Mouse (Mus musculus) embryonic facial prominence, embryonic 11.5 days (tissue): ENCODE data around the gene Nfasc. TPM values are rescaled to one million over a fixed set of nuclear protein-coding genes. Genes with fewer than 3 reads are reported as not detected.

Experiments used
- ATAC-seq: fragments of 200-750 bp; cut with Nextera tagmentation; replicated peaks from 2 replicates; pipeline ENCODE4 v1.8.0; 2017; ENCODE audit warnings: low read depth; ENCODE audit not compliant: insufficient number of reproducible peaks, low FRiP score, low TSS enrichment
- DNase-seq: peaks from one replicate; pipeline ENCODE4 v3.0.0-alpha.2; 2015; ENCODE audit warnings: low spot score
- H3K27ac ChIP-seq: fragments of 300-500 bp; sonication (generic); replicated peaks from 2 replicates; pipeline ENCODE4 v1.5.1; 2014; ENCODE audit warnings: mild to moderate bottlenecking, low read depth, low read length, control low read depth
- H3K27me3 ChIP-seq: fragments of 300-500 bp; sonication (generic); 2 replicates; pipeline ENCODE4 v1.6.1; 2014; ENCODE audit warnings: mild to moderate bottlenecking, low read length, moderate library complexity, mixed read lengths; ENCODE audit not compliant: control insufficient read depth, insufficient read depth
- H3K36me3 ChIP-seq: fragments of 300-500 bp; sonication (generic); replicated peaks from 2 replicates; pipeline ENCODE4 v1.6.1; 2014; ENCODE audit warnings: low read depth, mild to moderate bottlenecking, low read length, moderate library complexity, mixed read lengths; ENCODE audit not compliant: control insufficient read depth, insufficient read depth
- H3K4me1 ChIP-seq: fragments of 300-500 bp; sonication (generic); 2 replicates; pipeline ENCODE4 v1.6.1; 2014; ENCODE audit warnings: low read length, mixed read lengths; ENCODE audit not compliant: control insufficient read depth, insufficient read depth
- H3K4me2 ChIP-seq: fragments of 300-500 bp; sonication (generic); 2 replicates; pipeline ENCODE4 v1.6.1; 2014; ENCODE audit warnings: low read depth, mild to moderate bottlenecking, control low read depth, low read length, moderate library complexity
- H3K4me3 ChIP-seq: fragments of 300-500 bp; sonication (generic); 2 replicates; pipeline ENCODE4 v1.5.1; 2014; ENCODE audit warnings: low read depth, low read length, control low read depth
- H3K9ac ChIP-seq: fragments of 300-500 bp; sonication (generic); replicated peaks from 2 replicates; pipeline ENCODE4 v1.6.1; 2014; ENCODE audit warnings: mild to moderate bottlenecking, control low read depth, low read length
- H3K9me3 ChIP-seq: fragments of 300-500 bp; sonication (generic); replicated peaks from 2 replicates; pipeline ENCODE4 v1.6.1; 2016; ENCODE audit warnings: mild to moderate bottlenecking, low read length, inconsistent platforms, mixed read lengths; ENCODE audit not compliant: control insufficient read depth
- WGBS: fragments of 180-500 bp; shearing (Covaris S2); extraction: QIAGEN DNeasy Blood & Tissue Kit; methylation state at CpG from one replicate; pipeline ENCODE4 v1.1.7; 2014; 5-methylcytosine and 5-hydroxymethylcytosine counted together
- polyA plus RNA-seq: library from polyadenylated mRNA; unstranded; fragments of >200 nt; fragmentation: Nextera tagmentation; extraction: Ambion mirVana; gene quantifications from 2 replicates; pipeline ENCODE4 v1.2.1, GENCODE M21; 2014

The Nfasc gene
- polyA plus RNA-seq, 1 experiment from 2014 or later: 3.6 TPM

DNA sequence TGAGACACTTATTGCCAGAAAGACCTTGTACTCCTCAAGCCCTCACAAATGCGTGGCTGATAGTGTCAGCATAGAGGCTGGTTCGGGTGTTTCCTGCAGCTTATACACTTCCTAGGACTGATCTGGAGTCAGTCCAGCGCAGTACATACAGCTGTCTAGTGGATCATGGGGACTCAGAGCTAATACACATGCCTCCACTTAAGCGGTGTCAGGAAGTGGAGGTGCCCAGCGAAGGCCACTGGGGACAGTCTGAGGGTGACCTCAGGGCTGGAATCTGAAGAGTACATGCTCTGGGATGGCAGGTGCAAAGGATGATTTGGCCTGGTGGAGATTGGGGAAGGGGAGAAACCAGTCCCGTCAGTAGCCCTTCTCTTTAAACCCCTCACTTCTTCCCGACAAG, 200.9 kb downstream of the Nfasc start:
- DNase-seq (no peak), ATAC-seq (no peak)
- no peaks in the 10 kb centered on the region for H3K9me3 ChIP-seq
- H3K27me3 ChIP-seq: peaks cover 22% of the 10 kb centered on the region
- no peak overlapping the region for H3K9ac ChIP-seq
- H3K4me1 ChIP-seq: peaks cover 4% of the 10 kb centered on the region; the same call in 1 of the 2 replicates
- no peak overlapping the region for H3K4me3 ChIP-seq
- H3K36me3 ChIP-seq: no peaks in the 10 kb centered on the region
- no peak overlapping the region for H3K27ac ChIP-seq
- H3K4me2 ChIP-seq: no peak overlapping the region
- 58% methylated on average over 7 of the region's 7 CpGs for WGBS

DNA sequence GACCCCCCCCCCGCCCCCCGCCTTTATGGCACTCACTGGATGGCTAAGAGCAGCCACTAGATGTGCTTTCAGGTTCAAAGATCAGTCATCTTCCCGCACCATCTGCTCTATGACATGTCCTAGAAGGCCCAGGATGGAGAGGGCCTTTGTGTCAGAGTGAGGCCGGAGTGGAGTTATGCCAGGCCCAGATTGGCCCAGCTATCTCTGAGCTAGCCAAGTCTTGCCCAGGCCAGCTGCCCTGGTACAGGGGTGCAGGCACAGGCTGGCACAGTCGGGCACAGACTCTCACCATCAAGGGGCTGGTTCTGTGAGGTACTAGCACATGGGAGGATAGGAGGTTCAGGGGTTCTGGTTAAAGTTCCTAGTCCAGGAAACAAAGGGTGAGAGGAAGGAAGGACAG, 203.9 kb downstream of the Nfasc start:
- H3K9me3 ChIP-seq: no peaks in the 10 kb centered on the region
- H3K27me3 ChIP-seq: peaks cover 10% of the 10 kb centered on the region
- H3K9ac ChIP-seq: no peak overlapping the region
- no peak overlapping the region for H3K4me2 ChIP-seq
- 87% methylated on average over 5 of the region's 5 CpGs for WGBS
- H3K4me1 ChIP-seq: peaks cover 7% of the 10 kb centered on the region; the same call in 1 of the 2 replicates
- no peaks in the 10 kb centered on the region for H3K36me3 ChIP-seq
- DNase-seq (no peak), ATAC-seq (no peak)
- H3K4me3 ChIP-seq: no peak overlapping the region
- H3K27ac ChIP-seq: no peak overlapping the region

DNA sequence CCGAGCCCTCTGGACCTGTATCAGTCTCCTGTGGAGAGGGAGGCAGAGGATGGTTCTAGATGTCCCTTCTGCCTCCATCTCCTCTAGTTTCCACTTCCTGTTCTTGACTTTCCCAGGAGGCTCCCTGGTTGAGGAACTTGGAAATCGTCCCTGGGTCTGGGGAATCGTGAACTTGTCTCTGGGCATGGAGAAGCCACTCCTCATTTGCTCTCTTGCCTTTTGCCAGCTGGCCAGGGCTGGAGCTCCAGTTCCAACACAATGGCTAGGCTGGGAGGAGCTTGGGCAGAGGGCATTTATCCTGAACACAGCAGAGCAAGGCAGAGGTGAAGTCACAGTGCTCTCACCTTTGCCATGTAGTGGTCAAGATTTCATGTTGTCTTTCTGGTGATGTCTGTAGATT, 205.2 kb downstream of the Nfasc start:
- H3K36me3 ChIP-seq: no peaks in the 10 kb centered on the region
- H3K27me3 ChIP-seq: peaks cover 2% of the 10 kb centered on the region
- ATAC-seq (no peak), DNase-seq (no peak)
- peaks cover 7% of the 10 kb centered on the region; the same call in 1 of the 2 replicates for H3K4me1 ChIP-seq
- no peak overlapping the region for H3K9ac ChIP-seq
- H3K4me2 ChIP-seq: no peak overlapping the region
- 87% methylated on average over 3 of the region's 3 CpGs for WGBS
- H3K27ac ChIP-seq: no peak overlapping the region
- no peak overlapping the region for H3K4me3 ChIP-seq
- H3K9me3 ChIP-seq: no peaks in the 10 kb centered on the region

DNA sequence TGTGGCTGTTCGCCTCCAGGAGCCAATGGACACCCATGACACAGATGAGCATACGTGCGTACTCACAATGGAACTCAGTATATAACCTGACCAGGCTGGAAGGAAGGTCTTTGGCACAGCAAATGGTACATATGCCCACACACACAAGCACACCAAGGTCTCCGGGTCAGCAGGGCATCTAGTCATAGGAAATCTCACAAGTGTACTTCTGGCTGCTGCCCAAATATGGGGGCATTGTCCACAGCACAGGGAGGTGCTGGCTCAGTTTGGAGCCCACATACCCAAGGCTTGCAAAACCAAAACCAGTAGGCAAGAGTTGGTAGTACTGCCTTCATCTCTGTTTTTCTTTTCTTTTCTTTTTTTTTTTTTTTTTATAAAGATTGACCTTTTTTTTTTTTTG, 206.1 kb downstream of the Nfasc start:
- WGBS: 90% methylated on average over 4 of the region's 4 CpGs
- Histone ChIP-seq H3K27ac (no peak overlapping the region), H3K9ac (no peak overlapping the region), H3K36me3 (no peaks in the 10 kb centered on the region), H3K4me2 (no peak overlapping the region), H3K4me3 (no peak overlapping the region), H3K27me3 (peaks cover 2% of the 10 kb centered on the region; the same call in 1 of the 2 replicates), H3K9me3 (no peaks in the 10 kb centered on the region), H3K4me1 (peaks cover 3% of the 10 kb centered on the region; the same call in 1 of the 2 replicates)
- DNase-seq: no peak
- no peak for ATAC-seq

DNA sequence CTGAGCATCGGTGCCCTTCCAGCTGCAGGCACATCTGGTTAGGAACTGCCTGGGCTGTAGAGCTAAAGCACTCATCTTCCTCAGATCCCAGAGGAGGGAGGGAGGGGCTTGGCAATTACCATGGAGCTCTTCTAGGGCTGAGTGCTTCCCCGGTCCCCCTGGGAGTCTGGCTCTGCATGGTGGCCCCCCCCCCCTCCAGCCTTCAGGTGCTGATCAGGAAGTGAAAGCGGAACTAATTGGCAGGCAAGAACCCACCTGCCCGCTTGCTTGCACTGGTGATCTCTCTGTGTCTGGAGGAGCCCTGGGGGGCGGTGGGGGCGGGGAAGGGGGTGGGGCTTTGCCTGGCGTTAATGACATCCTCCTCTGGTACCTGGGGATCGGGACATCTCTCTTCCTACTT, 207.8 kb downstream of the Nfasc start:
- DNase-seq: no peak
- Histone ChIP-seq H3K9ac (no peak overlapping the region), H3K36me3 (no peaks in the 10 kb centered on the region), H3K4me3 (no peak overlapping the region), H3K27me3 (peaks cover 2% of the 10 kb centered on the region; the same call in 1 of the 2 replicates), H3K27ac (no peak overlapping the region), H3K9me3 (no peaks in the 10 kb centered on the region), H3K4me1 (peaks cover 3% of the 10 kb centered on the region; the same call in 1 of the 2 replicates), H3K4me2 (no peak overlapping the region)
- 2% methylated on average over 8 of the region's 8 CpGs for WGBS
- ATAC-seq: 0 out of 2 replicates have a peak, but pooled peaks have one; percentile 41

DNA sequence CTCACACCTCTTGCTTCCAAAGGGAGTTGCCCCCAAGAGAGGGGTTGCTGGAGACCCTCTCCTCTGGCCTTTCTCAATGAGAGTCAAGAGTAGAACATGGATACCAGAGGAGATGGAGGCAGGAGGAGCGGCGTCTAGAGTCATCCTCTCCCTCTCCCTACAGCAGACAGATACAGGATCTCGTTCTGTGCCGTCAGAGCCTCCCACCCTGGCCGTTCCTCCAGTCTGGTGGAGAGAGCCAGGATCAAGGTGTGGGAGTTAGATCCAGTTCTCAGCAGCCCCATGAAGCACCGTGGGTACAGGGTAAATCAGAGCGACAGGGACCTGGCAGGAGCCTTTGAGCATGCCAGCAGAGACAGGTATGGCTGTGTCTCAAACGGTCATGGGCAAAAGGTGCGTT, 209.1 kb downstream of the Nfasc start:
- H3K4me2 ChIP-seq: no peak overlapping the region
- no peak overlapping the region for H3K27ac ChIP-seq
- H3K9me3 ChIP-seq: no peaks in the 10 kb centered on the region
- peaks cover 3% of the 10 kb centered on the region; the same call in 1 of the 2 replicates for H3K4me1 ChIP-seq
- no peak overlapping the region for H3K9ac ChIP-seq
- H3K4me3 ChIP-seq: no peak overlapping the region
- no peak for ATAC-seq
- DNase-seq: no peak
- 60% methylated on average over 9 of the region's 9 CpGs for WGBS
- peaks cover 2% of the 10 kb centered on the region; the same call in 1 of the 2 replicates for H3K27me3 ChIP-seq
- no peaks in the 10 kb centered on the region for H3K36me3 ChIP-seq

DNA sequence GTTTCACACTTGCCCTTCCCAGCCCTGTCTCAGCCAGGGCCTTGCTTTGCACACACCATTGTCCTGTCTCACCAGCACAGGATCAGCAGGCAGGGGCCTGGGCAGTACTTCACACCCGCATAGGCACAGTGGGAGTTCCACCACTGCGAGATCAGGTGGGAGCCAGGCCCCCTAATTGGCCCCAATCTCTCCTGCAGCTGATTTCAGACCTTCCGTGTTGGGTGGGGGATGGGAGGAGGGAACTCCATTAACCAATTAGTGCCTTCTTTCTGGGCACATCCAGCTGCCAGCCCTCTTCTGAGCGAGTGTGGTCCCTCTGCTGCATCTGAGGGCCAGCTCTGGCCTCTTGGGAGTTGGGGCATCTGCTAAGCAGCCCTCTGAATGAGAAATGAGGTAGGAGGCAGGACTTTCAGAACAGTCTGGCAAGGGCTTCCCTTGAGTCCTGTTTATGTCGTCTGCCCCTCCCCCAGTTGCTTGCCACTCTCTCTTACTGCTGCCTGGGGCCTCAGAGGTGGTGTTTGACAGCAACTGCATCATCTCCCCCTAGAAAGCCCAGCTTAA, 210.9 kb downstream of the Nfasc start:
- 3% methylated on average over 5 of the region's 5 CpGs for WGBS
- Histone ChIP-seq H3K4me3 (no peak overlapping the region), H3K9ac (no peak overlapping the region), H3K9me3 (no peaks in the 10 kb centered on the region), H3K27me3 (peaks cover 2% of the 10 kb centered on the region; the same call in 1 of the 2 replicates), H3K4me2 (no peak overlapping the region), H3K4me1 (peaks cover 3% of the 10 kb centered on the region; the same call in 1 of the 2 replicates), H3K27ac (no peak overlapping the region), H3K36me3 (no peaks in the 10 kb centered on the region)
- DNase-seq: peak; percentile 47
- ATAC-seq: peak; percentile 72

DNA sequence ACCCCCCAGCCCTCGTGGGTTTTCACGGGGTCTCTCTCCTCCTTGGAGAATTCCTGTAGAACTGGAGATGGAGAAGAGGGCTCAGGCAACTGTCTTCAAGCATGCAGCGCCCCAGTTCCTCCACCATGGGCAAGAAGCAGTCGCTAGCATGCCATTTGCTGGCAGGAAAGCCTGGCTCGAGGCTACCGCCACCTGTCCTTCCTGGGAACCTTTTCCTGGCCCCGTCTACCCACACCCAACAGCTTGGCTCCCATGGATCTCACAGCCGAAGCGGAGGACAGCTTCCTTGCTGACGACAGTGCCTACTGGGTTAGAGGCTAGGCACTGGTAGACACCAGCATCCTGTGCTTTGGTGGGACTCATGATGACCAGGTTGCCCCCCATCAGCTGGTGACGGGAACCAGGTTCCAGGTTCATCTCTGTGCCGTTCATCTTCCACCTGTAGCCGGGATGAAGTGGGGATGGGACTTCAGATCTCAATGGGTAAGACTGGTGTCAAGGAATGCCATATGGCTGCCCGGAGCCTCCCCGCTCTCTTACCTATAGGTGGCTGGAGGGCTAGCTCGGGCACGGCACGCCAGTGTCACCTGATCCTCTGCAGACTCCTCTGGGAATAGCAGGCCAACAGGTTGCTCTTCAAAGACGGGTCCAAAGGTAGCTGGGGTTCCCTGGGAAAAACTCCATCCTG, 212.8 kb downstream of the Nfasc start:
- H3K27me3 ChIP-seq: no peaks in the 10 kb centered on the region
- DNase-seq: no peak
- H3K27ac ChIP-seq: no peak overlapping the region
- H3K9me3 ChIP-seq: no peaks in the 10 kb centered on the region
- no peak overlapping the region for H3K9ac ChIP-seq
- no peak overlapping the region for H3K4me3 ChIP-seq
- WGBS: 88% methylated on average over 19 of the region's 19 CpGs
- H3K36me3 ChIP-seq: no peaks in the 10 kb centered on the region
- no peak for ATAC-seq
- peaks cover 3% of the 10 kb centered on the region; the same call in 1 of the 2 replicates for H3K4me1 ChIP-seq
- no peak overlapping the region for H3K4me2 ChIP-seq
